Mouse (Mus musculus) adrenal gland, adult 8-10 months (tissue): Measurements from ENCODE around the gene Foxp1. TPM values are rescaled to one million over a fixed set of nuclear protein-coding genes. Genes with fewer than 3 reads are reported as not detected.

Experiments used
- DNase-seq: peaks from one replicate; pipeline ENCODE4 v3.0.0; 2022
- total RNA-seq, 4 experiments: library from RNA; stranded (reverse); gene quantifications; 2 replicates each; pipeline ENCODE4 v1.2.4; 2022

Gene Foxp1
- total RNA-seq, 4 experiments from 2014 or later = 37.1 to 93.2 (median 58.8) TPM

- no peak for DNase-seq
These were observed 239.5 kb downstream of the Foxp1 start for GRCm38 (mm10) chr6:99282866-99283657.

DNA sequence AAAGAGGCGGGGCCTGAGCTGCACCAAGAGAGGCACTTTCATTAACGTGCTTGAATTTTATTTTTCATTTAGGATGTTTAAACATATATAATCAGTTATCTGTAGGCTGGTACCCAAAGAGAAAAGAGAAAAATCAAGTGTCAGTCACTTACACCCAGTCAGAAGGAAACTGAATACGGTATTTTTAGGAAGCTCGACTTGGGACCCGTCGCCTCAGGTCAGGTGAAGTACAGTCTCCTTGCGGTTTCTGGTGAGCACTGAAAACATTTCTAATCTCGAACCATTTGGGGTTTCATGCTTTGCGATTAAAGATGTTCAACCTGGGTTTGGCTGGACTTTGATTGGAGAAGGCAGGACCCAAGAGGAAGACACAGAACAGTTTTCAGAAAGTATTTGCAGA, 241.1 kb downstream of the Foxp1 start:
- DNase-seq = no peak

DNA sequence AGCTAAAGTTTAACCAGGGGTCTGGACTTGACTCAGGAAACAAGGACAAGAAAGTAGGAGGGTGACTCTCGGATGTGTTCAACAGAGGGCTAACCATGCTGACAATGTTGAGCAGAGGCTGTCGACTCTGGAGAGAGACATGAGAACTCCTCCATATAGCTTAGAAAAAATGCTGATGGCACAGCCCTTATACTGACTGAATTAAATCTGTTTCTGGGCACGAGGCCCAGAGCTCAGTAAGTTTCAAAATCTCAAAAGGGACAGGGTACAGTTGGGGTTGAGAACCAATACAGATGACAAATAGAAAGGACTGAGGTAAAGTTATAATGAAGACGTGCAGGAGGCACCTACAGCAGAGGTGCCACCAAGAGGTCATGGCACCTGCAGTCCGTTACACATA, 241.9 kb downstream of the Foxp1 start:
- no peak for DNase-seq

DNA sequence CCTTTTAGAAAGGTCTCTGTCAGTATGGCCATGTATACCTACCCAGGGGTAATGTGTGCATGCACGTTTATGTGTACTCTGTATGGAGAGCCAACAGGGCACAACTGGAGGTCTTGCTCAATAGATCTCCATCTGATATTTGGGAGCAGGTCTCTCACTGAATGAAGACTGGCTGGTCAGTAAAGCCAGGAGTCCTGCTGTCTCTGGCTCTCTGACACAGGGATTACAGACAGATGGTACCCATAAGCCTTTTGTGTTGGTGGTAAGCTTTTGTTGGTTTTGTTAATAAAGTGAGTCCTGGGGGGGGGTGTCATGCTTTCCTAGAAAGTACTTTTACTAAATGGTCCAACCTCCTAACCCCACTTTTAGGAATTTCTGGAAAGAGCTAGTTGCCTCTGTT, 245.3 kb downstream of the Foxp1 start:
- DNase-seq = no peak

- no peak for DNase-seq
These were observed 246.2 kb downstream of the Foxp1 start for GRCm38 (mm10) chr6:99276297-99276653.

DNA sequence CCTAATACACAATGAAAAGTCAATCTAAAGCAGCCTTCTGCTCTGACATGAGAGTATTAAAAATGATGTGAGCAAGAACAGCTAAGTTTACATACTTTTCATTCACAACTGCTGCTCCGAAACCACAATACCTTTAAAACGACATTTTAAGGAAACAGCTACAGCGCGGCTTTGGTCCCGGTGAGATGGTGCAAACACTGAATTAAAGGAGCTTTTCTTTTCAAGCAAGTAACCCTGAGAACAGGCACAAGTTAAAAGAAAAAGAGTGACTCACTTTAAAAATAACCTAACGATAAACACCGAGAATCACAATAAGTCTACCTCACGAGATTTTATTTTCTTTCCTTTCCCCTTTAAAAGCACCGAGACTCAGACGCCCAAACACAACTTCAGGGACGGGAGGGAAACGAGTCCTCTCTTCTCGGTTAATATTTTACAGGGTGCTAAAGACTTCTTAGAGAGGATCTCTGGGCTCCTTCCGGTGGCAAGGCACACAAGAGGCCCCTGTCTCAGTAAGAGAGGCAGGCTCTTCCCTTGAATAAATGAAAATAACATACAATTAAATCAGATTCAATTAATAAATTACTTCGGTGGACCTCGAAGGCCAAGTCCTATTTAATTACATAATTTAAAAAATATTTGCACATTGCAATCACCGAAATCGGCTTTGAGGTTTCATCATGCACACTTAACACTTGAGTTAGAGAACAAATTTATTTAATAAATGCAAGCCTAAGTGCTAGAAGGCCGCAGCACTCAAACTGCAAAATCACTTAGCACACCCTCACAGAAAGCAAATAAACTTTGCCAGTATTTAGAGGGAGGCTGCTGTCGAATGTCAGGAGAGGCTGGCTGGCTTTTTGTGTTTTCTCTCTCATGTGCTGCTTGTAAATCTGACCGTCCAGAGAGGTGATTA, 246.9 kb downstream of the Foxp1 start:
- no peak for DNase-seq

GRCm38 (mm10) chr6:99274667-99275066, 247.9 kb downstream of the Foxp1 start:
- DNase-seq = no peak

- DNase-seq = no peak
These were observed 248.3 kb downstream of the Foxp1 start for GRCm38 (mm10) chr6:99274222-99274621.

DNA sequence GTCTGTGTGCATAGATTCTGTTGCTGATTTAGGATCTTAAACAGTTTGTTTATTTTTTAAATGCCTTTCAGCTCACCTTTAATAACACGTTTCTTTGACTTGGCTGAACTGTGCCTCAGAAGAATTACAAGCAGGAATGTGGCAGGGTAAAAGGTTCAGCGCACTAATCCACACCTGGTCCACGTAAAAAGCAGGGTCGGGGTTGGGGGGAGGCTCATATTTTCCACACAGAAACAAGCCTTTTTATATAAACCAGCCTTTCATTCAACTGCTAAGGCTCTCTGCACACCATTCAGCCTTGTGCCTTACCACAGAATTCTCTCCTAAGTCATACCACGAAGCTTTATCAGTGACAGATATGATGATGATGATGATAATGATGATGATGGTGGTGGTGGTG, 249.3 kb downstream of the Foxp1 start:
- no peak for DNase-seq

DNA sequence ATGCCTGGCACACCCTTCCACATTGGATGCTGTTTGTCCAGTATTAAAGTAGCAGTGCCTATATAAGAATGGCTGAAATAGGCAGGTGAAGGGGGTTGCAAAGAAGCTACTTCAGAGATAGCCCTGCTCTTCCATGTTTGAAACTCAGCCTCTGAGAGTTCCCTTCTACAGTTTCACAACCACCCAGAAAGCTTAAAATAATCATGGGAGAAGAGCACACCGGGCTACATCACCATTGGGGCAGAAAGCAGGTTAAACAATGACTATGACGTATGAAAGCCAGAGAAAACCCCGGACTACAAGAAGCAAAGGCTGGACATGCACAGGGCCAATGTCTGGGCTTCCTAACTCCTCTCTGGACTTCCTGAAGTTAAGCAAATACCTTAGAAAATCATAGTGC, 250.3 kb downstream of the Foxp1 start:
- DNase-seq = no peak

DNA sequence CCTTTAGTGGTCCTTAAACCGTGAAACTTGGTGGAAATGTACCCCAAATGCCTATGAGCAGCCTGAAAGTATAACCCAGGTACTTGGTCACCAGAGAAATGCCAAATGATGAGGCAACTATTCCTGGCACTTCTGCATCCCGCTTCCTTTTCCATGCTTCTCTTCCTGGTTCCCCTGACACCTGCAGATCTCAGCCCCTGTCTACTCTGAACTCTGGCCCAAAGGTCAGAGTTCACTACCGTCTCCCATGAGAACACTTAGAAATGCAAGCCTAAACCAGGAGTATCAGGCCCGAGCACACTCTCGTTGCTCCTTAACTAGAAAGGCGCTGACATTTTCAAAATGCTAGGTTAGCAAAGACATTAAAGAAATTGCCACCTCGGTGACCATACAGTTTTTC, 250.8 kb downstream of the Foxp1 start:
- DNase-seq = no peak

DNA sequence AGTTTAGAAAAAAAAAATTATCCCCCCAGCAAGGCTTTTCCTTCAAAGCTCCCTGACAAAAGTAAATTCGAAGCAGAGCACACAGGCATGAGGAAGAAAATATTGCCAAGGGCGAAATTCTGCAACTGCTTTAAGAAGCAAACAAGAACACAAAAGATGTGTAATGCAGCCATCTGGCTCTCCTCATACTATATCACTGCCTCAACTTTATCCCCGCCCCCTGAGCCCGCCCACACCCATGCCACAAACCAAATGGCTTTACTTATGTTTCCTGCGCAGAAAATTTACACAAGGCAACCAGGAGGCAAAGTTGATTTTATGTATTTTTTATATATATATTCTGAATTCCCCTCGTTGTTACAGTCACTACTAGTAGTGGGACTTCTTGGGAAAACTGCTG, 252.6 kb downstream of the Foxp1 start:
- no peak for DNase-seq

DNA sequence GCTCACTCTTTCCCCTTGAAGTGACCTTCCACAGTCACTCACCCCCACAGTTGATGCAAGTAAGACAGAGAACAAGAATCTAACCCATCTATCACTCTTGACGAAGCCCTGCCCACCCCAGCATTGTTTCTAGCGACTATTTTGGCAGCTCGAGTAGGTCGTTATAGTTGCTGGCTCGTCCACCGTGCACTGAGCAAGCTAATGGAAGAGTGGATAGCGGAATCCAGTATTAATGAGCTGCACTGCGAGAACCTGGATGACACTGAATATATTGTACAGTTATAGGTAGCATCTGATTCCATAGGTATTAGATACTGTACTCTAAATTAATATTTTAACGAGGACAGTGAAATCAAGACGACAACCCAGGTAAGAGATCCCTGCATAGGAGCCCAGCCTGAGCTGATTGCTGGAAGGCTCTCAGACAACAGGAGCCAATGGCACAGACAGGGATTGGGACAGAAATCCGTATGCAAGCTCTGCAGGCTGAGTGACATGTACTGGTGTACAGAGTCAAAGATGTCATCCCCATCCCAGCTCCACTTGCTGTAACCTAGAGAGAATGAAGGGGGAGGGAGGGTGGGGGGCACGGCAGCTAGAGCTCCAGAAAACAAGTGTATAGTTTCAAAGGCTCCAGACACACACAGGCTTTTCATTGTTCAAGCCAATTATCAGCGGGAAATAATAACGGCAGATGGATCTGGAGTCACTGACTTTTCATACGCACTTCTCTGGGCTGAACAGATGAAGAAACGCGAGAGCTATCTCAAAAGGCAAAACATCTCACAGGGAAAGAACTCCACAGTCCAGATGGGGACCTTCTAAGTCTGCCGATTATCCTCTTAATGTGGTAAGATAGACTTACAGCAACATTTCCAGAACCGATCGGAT, 254.1 kb downstream of the Foxp1 start:
- DNase-seq = no peak

- no peak for DNase-seq
These were observed 256.4 kb downstream of the Foxp1 start for GRCm38 (mm10) chr6:99265945-99266656.

- DNase-seq = no peak
These were observed 257.3 kb downstream of the Foxp1 start for GRCm38 (mm10) chr6:99265173-99265572.

DNA sequence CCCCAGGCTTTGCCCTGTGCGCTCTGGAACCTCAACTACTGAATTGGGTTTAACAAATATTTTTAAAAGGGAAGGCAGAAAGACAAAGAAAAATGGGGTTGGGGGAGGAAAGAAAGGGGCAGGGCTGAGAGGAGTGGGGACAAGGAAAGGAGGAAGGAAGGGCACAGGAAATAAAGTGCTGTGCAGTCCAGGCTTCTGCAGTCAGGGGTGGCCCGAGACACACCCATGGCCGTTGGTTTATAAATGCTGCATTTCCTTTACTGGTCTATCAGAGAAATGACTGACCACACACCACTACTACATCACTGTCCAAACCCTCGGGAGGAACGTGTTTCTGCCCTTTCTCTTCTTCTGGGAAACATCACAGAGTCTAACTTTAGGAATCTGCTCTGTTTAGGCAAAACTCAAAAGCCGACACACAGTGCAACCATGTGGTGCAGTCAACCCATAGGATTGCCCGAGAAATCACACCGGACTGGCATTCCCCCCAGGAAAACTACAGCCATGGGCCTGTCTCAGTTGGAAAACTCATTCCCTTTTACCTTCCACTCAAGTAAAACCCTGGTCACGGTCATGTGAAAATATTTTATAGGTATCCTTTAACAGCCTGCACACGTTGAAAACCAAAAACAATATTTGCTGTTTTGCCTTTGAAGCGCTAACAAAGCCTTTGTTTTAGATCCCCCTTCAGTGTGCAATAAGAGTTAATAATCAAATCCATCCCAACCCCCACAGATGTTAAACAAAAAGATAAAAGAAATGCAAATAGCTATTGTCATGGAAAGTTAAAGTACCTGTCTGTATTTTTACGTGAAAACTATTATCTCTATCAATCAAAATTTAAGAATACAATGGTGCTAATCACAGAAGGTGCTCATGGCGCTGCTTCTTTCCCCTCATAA, 258.1 kb downstream of the Foxp1 start:
- no peak for DNase-seq

GRCm38 (mm10) chr6:99263886-99264185, 258.7 kb downstream of the Foxp1 start:
- no peak for DNase-seq

GRCm38 (mm10) chr6:99263061-99263885, 259.2 kb downstream of the Foxp1 start:
- no peak for DNase-seq

DNA sequence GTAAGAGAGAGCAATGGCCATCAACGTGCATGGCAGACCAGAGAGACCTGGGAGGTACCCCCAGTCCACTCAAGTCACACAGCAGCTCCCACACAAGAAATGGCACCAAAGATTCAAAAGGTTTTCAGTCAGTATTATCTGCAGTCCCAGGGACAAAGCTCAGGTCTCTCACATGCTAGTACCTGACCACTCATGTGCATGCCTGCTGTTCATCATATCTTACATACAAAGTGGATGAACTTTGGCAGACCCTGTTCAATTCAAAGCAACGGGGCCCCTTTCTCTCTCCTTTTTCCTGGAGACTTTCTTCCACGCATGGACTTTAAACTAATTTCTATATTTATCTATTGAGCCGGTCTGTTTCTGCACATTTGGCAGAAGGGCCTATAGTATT, 260.8 kb downstream of the Foxp1 start:
- no peak for DNase-seq
